Mouse (Mus musculus) gonadal fat pad, adult 2 months (tissue): ENCODE data around the gene Ypel2. TPM values are rescaled to one million over a fixed set of nuclear protein-coding genes. Genes with fewer than 3 reads are reported as not detected.

Experiments
- DNase-seq: peaks from one replicate; pipeline ENCODE4 v3.0.0-alpha.2; 2012; ENCODE audit warnings: low read depth
- polyA plus RNA-seq: library from polyadenylated mRNA; depleted of rRNA; stranded (reverse); fragments of >200 nt; gene quantifications from 2 replicates; pipeline ENCODE4 v1.2.3, GENCODE M21; 2012; rRNA removed

Ypel2 gene
- polyA plus RNA-seq, 1 experiment, result 9.8 TPM

DNA sequence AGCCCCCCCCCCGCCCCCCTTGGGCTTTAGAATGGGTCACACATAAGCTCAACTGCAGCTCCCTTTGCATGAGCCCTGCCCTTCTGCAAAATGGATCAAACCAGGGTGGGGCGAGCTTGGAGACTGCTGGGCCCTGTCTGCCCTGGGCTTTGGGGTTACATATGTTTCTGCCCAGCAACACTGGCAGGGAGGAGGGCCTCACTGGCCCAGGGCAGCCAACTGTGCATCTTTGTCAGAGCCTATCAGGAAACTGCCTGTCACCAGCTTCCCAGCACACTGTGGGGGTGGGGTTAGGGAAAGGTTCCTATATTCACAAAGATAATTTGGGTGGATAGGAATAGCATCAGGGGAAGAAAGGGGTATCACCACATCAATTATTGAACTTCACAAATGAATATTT, 95.1 kb downstream of the Ypel2 start:
- no peak for DNase-seq

DNA sequence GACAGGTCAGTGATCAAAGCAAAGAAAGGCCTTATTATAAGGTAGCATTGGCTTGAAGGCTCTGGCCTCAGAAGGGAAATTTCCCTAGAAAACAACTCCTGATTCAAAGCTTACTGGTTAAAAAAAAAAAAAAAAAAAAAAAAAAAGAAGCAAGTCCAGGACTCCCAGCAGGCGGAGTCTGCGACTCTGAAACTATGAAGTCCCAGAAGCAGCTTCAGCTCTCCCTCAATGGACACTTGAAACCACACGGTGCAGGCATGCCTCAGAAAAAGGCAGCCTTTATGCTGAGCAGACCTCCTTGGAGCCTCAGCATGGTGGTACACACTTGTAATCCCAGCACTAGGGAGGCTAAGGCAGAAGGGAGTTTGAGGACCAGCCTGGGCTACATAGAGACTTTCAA, 97.9 kb downstream of the Ypel2 start:
- DNase-seq, result no peak

DNA sequence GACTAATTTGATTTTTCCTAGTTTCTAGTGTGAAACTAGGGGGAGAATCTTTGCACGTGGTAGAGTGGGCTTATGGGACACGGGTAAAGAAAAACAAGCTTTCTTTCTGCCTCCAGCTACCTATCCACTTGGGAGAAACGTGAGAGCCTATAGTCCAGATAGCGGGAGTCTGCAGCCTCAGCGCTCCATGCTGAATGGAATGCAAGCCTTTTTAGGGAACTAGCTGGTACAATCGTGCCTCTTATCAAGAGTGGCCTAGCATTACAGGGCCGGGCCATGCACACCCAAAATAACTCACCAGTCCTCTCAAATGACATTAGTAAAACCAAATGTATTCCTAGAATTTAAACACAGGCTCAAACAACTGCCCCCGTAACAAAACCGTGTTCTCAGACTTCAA, 98.4 kb downstream of the Ypel2 start:
- DNase-seq, result no peak

DNA sequence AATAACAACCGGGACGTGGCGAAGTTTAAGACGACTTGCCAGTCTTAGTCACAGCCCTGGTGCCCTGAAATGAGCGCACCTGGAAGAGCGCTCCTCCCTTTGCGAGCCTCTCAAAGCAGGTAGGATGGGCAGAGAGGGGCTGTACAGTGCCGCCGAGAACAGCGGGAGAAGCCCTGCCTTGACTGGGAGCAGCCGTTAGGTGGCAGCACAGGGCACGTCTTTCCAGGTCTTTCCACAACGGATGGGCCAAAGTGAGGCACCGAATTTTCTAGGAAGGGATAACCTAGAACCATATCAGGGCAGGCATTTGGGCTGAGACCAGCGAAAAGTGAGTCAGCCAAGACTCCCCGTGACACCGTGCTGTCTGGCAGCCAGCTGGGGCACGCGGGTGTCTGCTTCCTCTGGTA, 99.3 kb downstream of the Ypel2 start:
- no peak for DNase-seq

DNA sequence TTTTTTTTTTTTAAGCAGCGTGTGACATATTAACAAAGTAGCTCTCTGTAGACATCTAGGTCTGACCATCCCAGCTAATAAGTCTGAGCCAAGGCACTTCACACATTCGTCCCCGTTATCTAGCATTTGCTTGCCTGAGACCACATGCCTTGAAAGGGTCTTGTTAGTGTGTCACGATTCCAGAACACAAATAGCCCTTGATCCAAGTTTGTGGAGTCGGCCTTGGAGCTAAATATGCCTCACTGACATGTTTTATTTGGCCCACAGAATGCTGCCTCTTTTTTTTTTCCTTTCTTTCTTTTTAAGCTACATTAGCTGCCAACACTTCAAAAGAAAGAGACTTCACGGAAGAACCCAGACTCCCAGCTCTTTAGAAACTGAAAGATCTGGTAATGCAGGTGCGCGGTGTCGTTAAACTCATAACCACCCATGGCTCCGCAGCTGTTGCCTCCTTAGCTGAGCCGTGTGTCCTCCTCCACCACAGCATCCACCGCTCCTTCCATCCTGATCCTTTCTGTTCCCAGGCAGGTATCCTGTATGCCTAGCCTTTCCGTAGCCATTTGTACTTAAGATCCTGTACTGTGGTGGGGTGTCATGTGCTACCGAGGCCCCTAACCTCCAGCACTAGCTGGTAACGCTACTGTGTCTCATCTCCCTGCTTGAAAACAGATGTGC, 100.4 kb downstream of the Ypel2 start:
- no peak for DNase-seq

Other genes with a start within 250 kb of the Ypel2 start
- gene Cltc, start 236.1 kb downstream of the Ypel2 start, polyA plus RNA-seq, result 97.4 and 112 TPM in 2 replicates
- gene Dhx40, start 186.0 kb downstream of the Ypel2 start, polyA plus RNA-seq, result 9.3 and 10.8 TPM in 2 replicates
- gene Gdpd1, start 80.4 kb upstream of the Ypel2 start, polyA plus RNA-seq, result 5.2 and 6.2 TPM in 2 replicates
- gene Smg8, start 93.1 kb upstream of the Ypel2 start, polyA plus RNA-seq, result 9.0 and 10.1 TPM in 2 replicates
- gene Prr11, start 115.0 kb upstream of the Ypel2 start, polyA plus RNA-seq, result 0.38 and 0.41 TPM in 2 replicates
- gene Ska2, start 115.5 kb upstream of the Ypel2 start, polyA plus RNA-seq, result 3.2 and 3.8 TPM in 2 replicates
- gene Trim37, start 133.4 kb upstream of the Ypel2 start, polyA plus RNA-seq, result 4.8 and 6.8 TPM in 2 replicates